Mouse (Mus musculus): ENCODE measurements around the gene Hoxa10.

The Hoxa10 gene

GRCm38 (mm10) chr6:52240389-52241000 is at the start of gene Hoxa10:
Gene Hoxa10 (minus strand): TSS chr6:52240854.
- DNase-seq (ENCODE audit: low read depth in 1 of 2, low spot score in 2 of 2) = peak; percentile 52 to 75

- DNase-seq (ENCODE audit: low read depth in 1 of 2, low spot score in 2 of 2) = no peak
Measured at GRCm38 (mm10) chr6:52290186-52290585, 49.5 kb upstream of the Hoxa10 start.

DNA sequence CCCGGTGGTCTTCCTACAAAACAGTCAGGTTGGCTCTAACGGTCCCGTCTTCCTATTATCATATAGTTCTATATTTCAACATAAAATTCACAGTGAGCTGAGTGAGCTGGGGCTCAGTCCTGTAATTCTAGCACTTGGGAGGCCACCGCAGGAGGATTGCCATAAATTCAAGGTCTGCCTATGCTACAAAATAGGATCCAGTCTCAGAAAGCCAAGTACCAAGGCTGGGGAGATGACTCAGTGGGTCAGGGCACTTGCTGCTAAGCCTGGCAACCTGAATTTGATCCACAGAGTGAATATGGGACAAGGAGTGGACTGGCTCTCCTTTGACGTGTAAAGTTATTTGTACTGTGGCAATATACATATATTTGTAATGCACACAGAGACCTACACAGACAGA is 43.2 kb upstream of the Hoxa10 start:
- DNase-seq (ENCODE audit: low read depth in 1 of 2, low spot score in 2 of 2) = no peak

DNA sequence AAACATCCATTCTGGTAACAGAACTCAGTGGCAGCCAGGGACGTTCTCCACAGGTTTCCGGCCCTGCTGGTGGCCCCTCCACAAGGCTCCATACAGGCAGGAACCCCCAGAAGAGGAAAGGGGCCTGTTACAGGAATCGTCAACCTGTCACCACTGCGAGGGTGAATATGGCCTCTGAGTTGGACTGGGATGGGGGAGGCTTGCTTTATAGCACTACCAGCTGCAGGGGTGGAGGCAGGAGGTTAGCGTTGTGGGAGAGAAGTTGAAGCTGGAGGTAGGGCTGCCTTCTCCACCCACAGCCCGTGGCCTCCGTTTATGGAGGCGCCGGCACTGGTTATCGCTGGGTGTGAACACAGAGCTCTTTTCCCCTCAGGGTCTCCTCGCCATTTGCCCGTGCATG is 40.4 kb upstream of the Hoxa10 start:
- no peak for DNase-seq (ENCODE audit: low read depth in 1 of 2, low spot score in 2 of 2)

DNA sequence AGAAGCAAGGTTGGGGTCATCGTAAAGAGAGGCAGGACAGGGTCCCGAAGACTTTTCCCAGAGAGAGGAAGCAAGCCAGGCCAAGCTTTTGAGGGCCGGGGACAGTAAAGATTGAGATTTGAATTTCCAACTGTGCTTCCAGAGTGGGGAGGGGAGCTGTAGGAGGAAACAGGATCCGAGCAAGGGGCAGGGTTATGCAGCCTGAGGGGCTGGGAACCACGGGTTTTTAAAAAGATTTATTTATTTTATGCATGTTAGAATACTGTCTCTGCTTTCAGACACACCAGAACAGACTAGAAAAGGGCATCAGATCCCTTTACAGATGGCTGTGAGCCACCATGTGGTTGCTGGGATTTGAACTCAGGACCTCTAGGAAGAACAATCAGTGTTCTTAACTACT is 36.3 kb upstream of the Hoxa10 start:
- DNase-seq (ENCODE audit: low read depth in 1 of 2, low spot score in 2 of 2) = no peak

DNA sequence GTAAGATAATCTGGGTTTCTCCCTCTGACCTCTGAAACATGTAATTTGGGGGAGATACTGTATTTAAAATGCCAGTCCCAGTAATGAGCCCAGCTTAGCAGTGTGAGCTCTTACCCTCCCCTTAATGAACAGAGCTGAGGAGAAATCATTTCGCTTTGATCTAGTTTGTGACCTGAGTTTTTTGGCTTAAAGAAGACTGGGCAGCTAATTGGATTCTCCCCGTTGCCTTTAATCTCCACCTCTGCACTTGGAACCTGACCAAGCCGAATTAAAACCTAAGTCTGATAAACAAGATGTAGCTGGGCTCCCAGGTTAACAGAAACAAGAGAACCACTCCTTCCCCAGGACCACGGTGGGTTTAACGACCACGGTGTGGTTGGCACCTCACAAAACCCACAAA is 35.7 kb upstream of the Hoxa10 start:
- DNase-seq (ENCODE audit: low read depth in 1 of 2, low spot score in 2 of 2) = no peak

DNA sequence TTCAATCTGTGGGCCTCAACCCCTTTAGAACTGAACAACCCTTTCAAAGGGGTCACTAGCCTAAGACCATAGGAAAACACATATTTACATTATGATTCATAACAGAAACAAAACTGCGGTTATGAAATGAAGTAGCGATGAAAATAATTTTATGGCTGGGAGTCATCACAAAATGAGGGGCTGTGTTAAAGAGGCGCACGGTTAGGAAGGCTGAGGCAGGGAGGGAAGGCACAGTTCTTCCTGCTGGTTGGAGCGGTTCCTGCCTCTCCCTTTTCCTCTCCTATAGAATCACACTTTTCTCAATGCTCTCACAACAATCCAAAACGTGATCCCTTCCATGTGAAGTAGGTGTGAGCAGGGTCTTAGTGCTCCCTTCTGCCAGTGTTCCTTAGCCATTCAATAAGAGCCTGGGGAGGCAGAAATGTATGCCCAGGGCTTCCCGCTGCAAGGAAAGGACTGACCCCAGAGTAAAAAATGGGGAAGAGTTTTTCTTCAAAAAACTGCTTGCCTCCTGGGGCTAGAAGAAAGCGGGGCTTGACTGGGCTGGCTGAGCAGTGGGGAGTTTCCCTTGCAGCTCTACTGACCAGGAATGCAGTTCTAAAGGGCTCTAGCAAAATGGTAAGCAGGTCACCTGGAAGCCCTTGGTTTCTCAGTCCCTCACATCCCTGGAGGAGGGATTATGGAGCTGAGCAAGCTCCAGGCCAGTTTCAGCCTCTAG is 35.1 kb upstream of the Hoxa10 start:
- DNase-seq (ENCODE audit: low read depth in 1 of 2, low spot score in 2 of 2) = no peak

GRCm38 (mm10) chr6:52274576-52274975 is 33.9 kb upstream of the Hoxa10 start:
- DNase-seq (ENCODE audit: low read depth in 1 of 2, low spot score in 2 of 2) = no peak

DNA sequence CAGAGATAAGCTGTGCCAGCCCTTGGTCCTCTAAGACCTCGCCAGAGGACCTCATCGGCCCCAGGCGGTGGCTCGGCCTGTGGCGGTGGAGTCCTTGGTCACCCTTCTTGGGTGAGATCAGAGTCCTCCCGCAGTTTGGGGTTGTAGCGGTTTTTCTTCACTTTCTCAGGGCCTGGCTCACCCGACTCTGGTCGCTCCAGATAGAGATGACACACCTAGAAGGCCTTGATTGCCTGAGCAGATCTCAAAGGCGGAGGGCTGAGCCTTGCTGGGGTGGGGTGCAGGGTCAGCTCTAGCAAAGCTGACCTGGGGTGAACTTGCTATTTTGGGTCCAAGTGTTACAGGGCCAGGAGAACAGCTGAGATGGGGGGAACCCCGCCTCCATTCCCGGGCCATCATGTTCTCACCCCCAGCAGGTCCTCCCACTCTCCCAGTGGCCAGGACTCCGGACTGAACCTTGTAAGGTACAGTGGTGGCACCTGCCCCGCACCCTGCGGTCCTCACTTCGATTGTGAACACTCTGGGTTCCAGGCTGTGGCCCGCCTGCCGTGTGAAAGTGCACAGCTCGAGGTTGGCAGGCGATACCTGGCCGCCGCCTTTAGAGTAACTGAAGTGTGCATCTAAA is 33.1 kb upstream of the Hoxa10 start:
- no peak for DNase-seq (ENCODE audit: low read depth in 1 of 2, low spot score in 2 of 2)

DNA sequence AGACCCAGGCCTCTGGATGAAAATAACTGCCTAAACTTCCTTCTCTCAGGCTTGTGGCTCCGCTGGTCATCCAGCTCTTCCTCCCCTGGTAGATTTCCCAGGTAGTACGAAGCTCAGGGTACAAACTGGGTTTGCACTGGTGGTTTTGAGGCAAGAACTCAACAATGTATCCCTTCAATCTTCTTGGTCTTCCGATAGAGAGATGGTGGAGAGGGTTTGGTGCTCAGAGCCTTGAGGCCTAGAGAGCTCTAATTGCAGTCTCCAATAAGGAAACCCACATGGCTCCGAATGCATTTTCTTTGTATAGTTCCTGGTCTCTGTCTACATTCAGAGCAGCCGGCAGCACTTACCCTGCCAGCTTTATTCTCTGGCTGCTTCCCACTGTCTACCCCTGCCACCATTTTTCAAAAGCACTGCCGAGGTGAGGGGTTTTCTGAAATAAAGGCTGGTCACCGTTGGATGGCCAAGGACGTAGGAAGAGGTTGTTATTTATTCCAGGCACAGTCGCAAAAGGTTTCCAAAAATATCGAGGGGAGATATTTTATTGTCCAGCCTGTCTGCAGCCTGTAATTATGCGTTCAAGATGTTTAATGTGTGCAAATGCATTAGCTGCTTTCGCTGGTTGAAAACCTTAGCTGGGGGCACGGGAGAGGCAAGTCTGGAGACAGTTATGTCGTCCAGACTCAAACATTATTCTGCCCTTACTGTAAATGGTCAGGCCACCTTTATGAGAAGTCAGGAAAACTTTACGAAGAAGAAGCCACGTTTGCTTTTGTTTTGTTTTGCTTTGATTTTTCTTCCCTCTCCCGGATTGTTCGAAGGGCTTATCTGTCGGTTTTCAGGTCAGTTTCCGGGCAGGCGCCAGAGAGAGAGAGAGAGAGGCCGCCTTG is 32.4 kb upstream of the Hoxa10 start:
- DNase-seq (ENCODE audit: low read depth in 1 of 2, low spot score in 2 of 2) = no peak

GRCm38 (mm10) chr6:52270494-52271480 is 30.1 kb upstream of the Hoxa10 start:
- no peak for DNase-seq (ENCODE audit: low read depth in 1 of 2, low spot score in 2 of 2)

GRCm38 (mm10) chr6:52268756-52269155 is 28.1 kb upstream of the Hoxa10 start:
- DNase-seq (ENCODE audit: low read depth in 1 of 2, low spot score in 2 of 2) = no peak

DNA sequence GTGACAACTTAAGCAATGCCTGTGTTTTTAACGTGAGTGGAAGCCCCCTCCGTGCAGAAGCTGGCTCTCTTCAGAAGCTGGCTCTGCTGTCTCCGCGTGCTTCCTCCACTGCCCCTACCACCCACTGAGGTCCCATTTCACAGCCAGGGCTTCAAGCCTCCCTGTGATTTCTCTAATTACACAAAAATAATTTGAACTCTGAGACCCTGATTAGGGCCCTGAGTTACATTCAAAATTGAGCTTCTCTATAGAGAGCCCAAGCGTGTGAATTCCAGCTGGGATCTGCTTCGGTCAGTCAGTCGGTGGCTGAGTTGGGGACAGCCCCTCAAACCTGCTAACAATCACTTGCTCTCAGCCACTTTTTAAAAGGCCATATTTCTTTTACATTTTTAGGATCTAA is 27.7 kb upstream of the Hoxa10 start:
- DNase-seq (ENCODE audit: low read depth in 1 of 2, low spot score in 2 of 2) = no peak

DNA sequence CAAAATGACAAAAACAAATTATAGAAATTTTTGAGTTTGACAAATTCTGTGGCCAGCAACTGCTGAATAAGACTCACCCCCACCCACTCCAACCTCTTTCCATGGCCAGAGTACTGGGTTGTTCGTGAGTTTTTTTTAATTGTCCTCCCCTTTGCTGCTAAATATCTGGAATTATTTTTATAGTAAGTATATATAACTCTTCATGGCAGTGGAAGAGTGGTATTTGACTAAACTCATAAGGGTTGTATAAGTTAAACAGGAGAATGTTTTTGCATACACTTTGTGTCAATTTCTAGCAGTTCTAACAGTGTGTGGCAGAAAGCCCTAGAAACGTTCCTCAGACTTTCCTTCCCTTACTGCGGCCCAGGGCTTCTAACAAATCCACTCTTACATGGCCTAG is 27.0 kb upstream of the Hoxa10 start:
- no peak for DNase-seq (ENCODE audit: low read depth in 1 of 2, low spot score in 2 of 2)

- no peak for DNase-seq (ENCODE audit: low read depth in 1 of 2, low spot score in 2 of 2)
Measured at GRCm38 (mm10) chr6:52267221-52267620, 26.6 kb upstream of the Hoxa10 start.

GRCm38 (mm10) chr6:52266666-52266985 is 26.0 kb upstream of the Hoxa10 start:
- no peak for DNase-seq (ENCODE audit: low read depth in 1 of 2, low spot score in 2 of 2)

DNA sequence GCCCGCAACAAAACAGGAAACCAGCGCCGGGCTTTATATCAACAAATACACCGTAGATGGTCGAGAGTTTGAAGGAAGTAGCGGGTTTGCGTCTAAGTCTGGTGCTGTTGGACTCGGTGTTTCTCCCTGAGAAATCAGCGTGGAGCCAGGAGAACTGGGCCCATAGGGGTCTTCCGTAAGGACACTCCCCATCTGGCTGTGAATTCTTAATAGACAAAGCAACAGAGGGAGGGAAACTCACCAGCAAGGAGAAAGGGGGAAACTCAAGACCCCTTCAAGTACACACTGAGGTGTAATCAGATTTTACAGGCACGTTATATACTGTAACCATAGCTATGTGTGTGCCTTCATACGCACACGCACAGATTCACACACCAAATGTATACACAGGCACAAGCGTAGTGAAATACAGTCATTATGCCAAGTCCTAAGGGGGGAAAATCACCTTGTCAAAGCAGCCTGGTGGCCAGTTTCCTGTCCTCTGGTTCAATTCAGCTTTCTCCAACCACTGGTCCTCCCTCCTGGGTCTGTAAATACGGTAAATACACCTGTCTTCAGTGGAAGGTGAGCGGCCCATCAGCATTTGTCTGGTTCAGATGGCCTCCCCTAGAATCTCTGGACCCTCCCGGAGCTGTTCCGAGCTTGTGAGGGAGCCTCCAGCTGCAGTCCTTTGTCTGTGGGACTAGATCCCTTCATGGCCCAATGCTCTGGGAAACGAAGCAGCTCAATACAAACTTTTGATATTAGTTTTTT is 25.4 kb upstream of the Hoxa10 start:
- no peak for DNase-seq (ENCODE audit: low read depth in 1 of 2, low spot score in 2 of 2)

DNA sequence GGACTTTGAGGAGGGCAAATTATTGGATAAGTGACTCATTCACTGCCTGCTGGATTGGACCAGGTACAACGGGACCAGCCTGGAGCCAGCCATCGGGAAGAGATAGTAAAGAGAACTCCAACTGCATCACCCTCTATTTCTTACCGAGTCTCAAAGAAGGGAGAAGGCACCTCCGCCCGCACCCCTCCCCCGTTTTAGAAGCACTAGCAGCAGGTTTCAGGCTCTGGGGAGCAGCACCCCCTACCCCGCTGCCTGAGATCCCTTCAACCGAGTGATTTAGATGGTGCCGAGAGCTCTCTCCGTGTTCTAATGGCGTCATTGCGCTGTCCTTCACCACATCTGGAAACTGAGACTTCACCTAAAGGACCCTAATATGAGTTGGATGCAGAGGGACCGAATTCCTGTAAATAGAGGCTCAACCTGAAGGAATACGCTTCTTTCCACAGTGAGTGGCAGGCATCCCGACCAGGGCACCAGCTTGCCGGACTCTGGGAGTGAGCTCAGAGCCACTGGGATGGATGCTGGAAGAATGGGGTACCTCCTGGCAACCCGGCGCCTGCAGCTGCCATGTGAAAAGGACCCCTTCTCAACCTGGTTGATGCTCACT is 24.8 kb upstream of the Hoxa10 start:
- DNase-seq (ENCODE audit: low read depth in 1 of 2, low spot score in 2 of 2) = no peak

GRCm38 (mm10) chr6:52264106-52264790 is 23.6 kb upstream of the Hoxa10 start:
- no peak for DNase-seq (ENCODE audit: low read depth in 1 of 2, low spot score in 2 of 2)
